10 mouse cellular contexts compared by ENCODE assay signal in the genomic region with DNA sequence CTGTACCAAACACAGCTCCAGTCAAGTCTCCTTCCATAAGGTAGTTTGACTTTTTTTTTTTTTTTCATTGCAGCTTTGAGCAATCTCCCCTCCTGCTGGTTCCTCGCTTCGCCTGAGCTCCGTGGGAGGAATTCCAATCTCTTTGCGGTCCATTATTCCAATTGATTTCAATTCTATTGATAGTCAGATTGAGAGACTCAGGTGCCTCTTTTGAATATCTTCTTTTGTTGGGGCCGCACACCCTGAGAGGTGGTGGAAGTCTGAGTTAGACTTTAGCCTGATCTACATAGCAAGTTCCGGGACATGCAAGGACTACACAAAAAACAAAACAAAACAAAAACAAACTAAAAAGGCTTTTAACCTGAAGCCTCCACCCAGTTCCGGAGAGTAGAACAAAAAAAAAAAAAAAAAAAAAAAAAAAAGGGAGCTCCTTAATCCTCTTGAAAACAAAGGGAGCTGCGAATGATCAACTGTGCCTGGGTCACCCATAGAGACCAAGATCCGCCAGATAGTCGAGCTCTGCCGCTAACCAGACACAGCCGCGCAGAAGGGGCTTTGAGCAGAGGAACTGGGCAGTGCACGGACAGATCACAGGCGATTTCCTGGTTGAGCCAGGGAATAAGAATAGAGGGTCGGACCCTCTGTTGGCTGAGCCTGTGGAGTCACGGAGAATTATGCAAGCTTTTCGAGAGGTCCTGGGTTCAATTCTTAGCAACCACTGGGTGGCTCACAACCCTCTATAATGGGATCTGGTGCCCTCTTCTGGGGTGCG. TPM values are rescaled to one million over a fixed set of nuclear protein-coding genes. Genes with fewer than 3 reads are reported as not detected.
DNase-seq lines count a peak whose midpoint lies in the region; ATAC-seq and TF ChIP-seq lines count a peak whose summit lies in the region.
"Had no signal": no experiment of that assay in that cellular context is flagged by ENCODE, and none has a peak within 500 bp of the region (broad histone marks: within the 10 kb centered on the region; RNA-seq: fewer than 3 reads in every experiment).

No protein-coding gene starts in this region.

- DNase-seq in heart, adult 8-10 months (ENCODE audit: low spot score): no peak
- DNase-seq in liver, postnatal 0 days: no peak
- DNase-seq in right cerebral cortex, postnatal 10 days (ENCODE audit: low spot score in 2 of 2): no peak
- no peak for DNase-seq in spleen, postnatal 4 days (ENCODE audit: low spot score in 2 of 2)
- DNase-seq in layer of hippocampus, postnatal 10 days (ENCODE audit: low spot score in 2 of 2): no peak
- DNase-seq: layer of hippocampus, postnatal 36 days had no signal

- H3K4me1 ChIP-seq in heart, embryonic 14.5 days (ENCODE audit: control insufficient read depth in 2 of 2, insufficient read depth in 2 of 2, low read length in 2 of 2): no peaks in the 10 kb centered on the region
- peaks cover 12% of the 10 kb centered on the region for H3K4me1 ChIP-seq in ES-Bruce4 (ENCODE audit: control insufficient read depth, insufficient read depth, low read length)
- H3K4me1 ChIP-seq in embryonic facial prominence, embryonic 15.5 days: no peaks in the 10 kb centered on the region
- no peaks in the 10 kb centered on the region for H3K4me1 ChIP-seq in liver, postnatal 0 days (ENCODE audit: insufficient read depth)

- no peaks in the 10 kb centered on the region for H3K36me3 ChIP-seq in heart, embryonic 14.5 days (ENCODE audit: control insufficient read depth, insufficient read depth, low read length)
- no peaks in the 10 kb centered on the region for H3K36me3 ChIP-seq in ES-Bruce4 (ENCODE audit: control insufficient read depth, insufficient read depth, low read length, poor library complexity, severe bottlenecking)
- no peaks in the 10 kb centered on the region for H3K36me3 ChIP-seq in embryonic facial prominence, embryonic 15.5 days
- no peaks in the 10 kb centered on the region for H3K36me3 ChIP-seq in liver, postnatal 0 days (replicated peaks; ENCODE audit: insufficient read depth, low read length)

- TF ChIP-seq CTCF in ES-Bruce4 (IDR thresholded peaks at IDR 0.05; ENCODE audit: low read depth, low read length): peak; percentile 30
- peak; percentile 31 for TF ChIP-seq CTCF in liver, postnatal 0 days (IDR thresholded peaks at IDR 0.05; ENCODE audit: low read depth)

- H3K9ac ChIP-seq in heart, embryonic 14.5 days (ENCODE audit: low read length): no peak overlapping the region
- H3K9ac ChIP-seq in ES-Bruce4 (ENCODE audit: low read depth, poor library complexity, severe bottlenecking): peak overlapping the region; percentile 96
- no peak overlapping the region for H3K9ac ChIP-seq in embryonic facial prominence, embryonic 15.5 days
- no peak overlapping the region for H3K9ac ChIP-seq in liver, postnatal 0 days (replicated peaks)

- H3K4me2 ChIP-seq in heart, embryonic 14.5 days (ENCODE audit: low read length): peak overlapping the region; percentile 48
- H3K4me2 ChIP-seq in embryonic facial prominence, embryonic 15.5 days (replicated peaks): peak overlapping the region; percentile 25; the same call in 1 of the 2 replicates
- H3K4me2 ChIP-seq in liver, postnatal 0 days (ENCODE audit: low read depth, low read length): 0 out of 2 replicates have a peak overlapping the region, but pooled peaks have one; percentile 13

- TF ChIP-seq EP300 in ES-Bruce4 (IDR thresholded peaks at IDR 0.05; ENCODE audit: insufficient read depth, low read depth, low read length): peak; percentile 100
- TF ChIP-seq EP300 in liver, postnatal 0 days (IDR thresholded peaks at IDR 0.05; ENCODE audit: low read depth): no peak

- ATAC-seq in heart, embryonic 14.5 days (ENCODE audit: insufficient number of reproducible peaks, insufficient read depth, low FRiP score, low read depth): no peak
- no peak for ATAC-seq in embryonic facial prominence, embryonic 15.5 days (ENCODE audit: insufficient number of reproducible peaks, low FRiP score, low TSS enrichment, low read depth)
- ATAC-seq in liver, postnatal 0 days: no peak

- no peak for TF ChIP-seq POLR2A in ES-Bruce4 (IDR thresholded peaks at IDR 0.05; ENCODE audit: insufficient read depth, low read length)

- no peak overlapping the region for H3K27ac ChIP-seq in heart, embryonic 14.5 days (replicated peaks in 1 of 2; ENCODE audit: control insufficient read depth in 1 of 2, insufficient read depth in 1 of 2, low read depth in 2 of 2, low read length in 2 of 2)
- H3K27ac ChIP-seq in ES-Bruce4 (ENCODE audit: insufficient read depth, low read length): peak overlapping the region; percentile 100
- no peak overlapping the region for H3K27ac ChIP-seq in embryonic facial prominence, embryonic 15.5 days (replicated peaks)
- H3K27ac ChIP-seq in liver, postnatal 0 days (ENCODE audit: low read depth): no peak overlapping the region

- H3K4me3 ChIP-seq in heart, embryonic 14.5 days (ENCODE audit: control insufficient read depth in 1 of 2, insufficient read depth in 1 of 2, low read depth in 1 of 2, low read length in 2 of 2): peak overlapping the region; percentile 16 to 23; a peak in 2 of 4 replicates
- peak overlapping the region; percentile 10 for H3K4me3 ChIP-seq in ES-Bruce4 (ENCODE audit: low read depth, low read length)
- H3K4me3 ChIP-seq in embryonic facial prominence, embryonic 15.5 days (replicated peaks): no peak overlapping the region
- no peak overlapping the region for H3K4me3 ChIP-seq in liver, postnatal 0 days (ENCODE audit: low read depth, low read length)

- 15% methylated on average over 19 of the region's 19 CpGs for WGBS in heart, embryonic 14.5 days
- WGBS in embryonic facial prominence, embryonic 15.5 days: 11% methylated on average over 19 of the region's 19 CpGs
- 29% methylated on average over 19 of the region's 19 CpGs for WGBS in liver, postnatal 0 days (ENCODE audit: insufficient replicate concordance)

- no peaks in the 10 kb centered on the region for H3K27me3 ChIP-seq in heart, embryonic 14.5 days (ENCODE audit: control insufficient read depth, insufficient read depth, low read length)
- H3K27me3 ChIP-seq in ES-Bruce4 (ENCODE audit: control insufficient read depth, insufficient read depth, low read length, poor library complexity, severe bottlenecking): no peaks in the 10 kb centered on the region
- H3K27me3 ChIP-seq in embryonic facial prominence, embryonic 15.5 days: no peaks in the 10 kb centered on the region
- no peaks in the 10 kb centered on the region for H3K27me3 ChIP-seq in liver, postnatal 0 days (ENCODE audit: insufficient read depth, low read length)
- H3K27me3 ChIP-seq: CH12.LX had no signal

- H3K9me3 ChIP-seq in heart, embryonic 14.5 days (ENCODE audit: control insufficient read depth, low read length): no peaks in the 10 kb centered on the region
- no peaks in the 10 kb centered on the region for H3K9me3 ChIP-seq in ES-Bruce4 (replicated peaks; ENCODE audit: control insufficient read depth, insufficient read depth, low read length, poor library complexity, severe bottlenecking)
- no peaks in the 10 kb centered on the region for H3K9me3 ChIP-seq in embryonic facial prominence, embryonic 15.5 days (replicated peaks)
- no peaks in the 10 kb centered on the region for H3K9me3 ChIP-seq in liver, postnatal 0 days (ENCODE audit: low read length)

RNA-seq across cellular contexts. Expression of gene Mkrn1, which starts 25.7 kb away (rescaled TPM):
- 65.5 and 94.5 TPM in 2 replicates for polyA plus RNA-seq in heart, embryonic 14.5 days (2014; fragmentation: Nextera tagmentation; extraction: Ambion mirVana)
- total RNA-seq in heart, adult 8-10 months (2022): 10 to 100 TPM; 32.5 to 68.0 (median 39.8) TPM
- polyA plus RNA-seq in ES-Bruce4 (2011; ENCODE audit: insufficient read depth, insufficient read length, low read depth, missing spikeins): 350 and 361 TPM in 2 replicates
- 59.5 and 64.3 TPM in 2 replicates for polyA plus RNA-seq in embryonic facial prominence, embryonic 15.5 days (2015; fragmentation: Nextera tagmentation; extraction: Ambion mirVana)
- polyA plus RNA-seq in liver, postnatal 0 days (2015; fragmentation: Nextera tagmentation; extraction: Ambion mirVana): 154 and 170 TPM in 2 replicates
- 100 to 1,000 TPM; 163 to 165 TPM for total RNA-seq in layer of hippocampus, postnatal 10 days (2021)

Comparison
In these comparisons a context has a peak if more than half of its experiments do, and no peak if none do; other contexts are left out.
1. H3K4me3 ChIP-seq: peak in heart, embryonic 14.5 days (2 of 2) and ES-Bruce4 (single experiment); none in embryonic facial prominence, embryonic 15.5 days (single experiment) and liver, postnatal 0 days (single experiment).
2. Peak in every context shown above with its lines, with median percentiles within 50 percentile points of each other: H3K4me2 ChIP-seq.